Mouse (Mus musculus) stomach, postnatal 0 days (tissue): Measurements from ENCODE around the gene Nectin1. TPM values are rescaled to one million over a fixed set of nuclear protein-coding genes. Genes with fewer than 3 reads are reported as not detected.

ENCODE experiments used
- ATAC-seq: fragments of 200-750 bp; cut with Nextera tagmentation; 2 replicates; pipeline ENCODE4 v1.8.0; 2017; ENCODE audit not compliant: low FRiP score, low TSS enrichment
- DNase-seq: peaks from one replicate; pipeline ENCODE4 v3.0.0-alpha.2; 2016; ENCODE audit warnings: low spot score
- H3K27ac ChIP-seq: fragments of 300-500 bp; sonication (generic); replicated peaks from 2 replicates; pipeline ENCODE4 v1.5.1; 2014; ENCODE audit warnings: mild to moderate bottlenecking, control low read depth
- H3K27me3 ChIP-seq: fragments of 300-500 bp; sonication (generic); 2 replicates; pipeline ENCODE4 v1.6.1; 2014; ENCODE audit warnings: low read length; ENCODE audit not compliant: control insufficient read depth, insufficient read depth
- H3K36me3 ChIP-seq: fragments of 300-500 bp; sonication (generic); 2 replicates; pipeline ENCODE4 v1.6.1; 2014; ENCODE audit warnings: low read length, mixed read lengths; ENCODE audit not compliant: control insufficient read depth, insufficient read depth
- H3K4me1 ChIP-seq: fragments of 300-500 bp; sonication (generic); replicated peaks from 2 replicates; pipeline ENCODE4 v1.6.1; 2014; ENCODE audit warnings: antibody characterized with exemption; ENCODE audit not compliant: control insufficient read depth, insufficient read depth
- H3K4me2 ChIP-seq: fragments of 300-500 bp; sonication (generic); replicated peaks from 2 replicates; pipeline ENCODE4 v1.6.1; 2014; ENCODE audit warnings: low read depth, mild to moderate bottlenecking, control low read depth, moderate library complexity
- H3K4me3 ChIP-seq: fragments of 300-500 bp; sonication (generic); 2 replicates; pipeline ENCODE4 v1.5.1; 2014; ENCODE audit warnings: low read depth, low read length, control low read depth
- H3K9ac ChIP-seq: fragments of 300-500 bp; sonication (generic); 2 replicates; pipeline ENCODE4 v1.6.1; 2014; ENCODE audit warnings: mild to moderate bottlenecking, low read length, control low read depth, mixed read lengths
- H3K9me3 ChIP-seq: fragments of 300-500 bp; sonication (generic); 2 replicates; pipeline ENCODE4 v1.6.1; 2016; ENCODE audit warnings: low read length; ENCODE audit not compliant: control insufficient read depth
- CTCF ChIP-seq: IDR thresholded peaks from 2 replicates; pipeline ENCODE4 v1.5.1; 2016; ENCODE audit warnings: antibody characterized with exemption, low read depth, mild to moderate bottlenecking, moderate library complexity
- EP300 ChIP-seq: optimal IDR thresholded peaks from 2 replicates; pipeline ENCODE3; 2016; ENCODE audit warnings: antibody characterized with exemption
- WGBS: fragments of 180-500 bp; shearing (Covaris S2); extraction: QIAGEN DNeasy Blood & Tissue Kit; methylation state at CpG from one replicate; pipeline ENCODE4 v1.1.7; 2014; 5-methylcytosine and 5-hydroxymethylcytosine counted together
- polyA plus RNA-seq: library from polyadenylated mRNA; unstranded; fragments of >200 nt; fragmentation: Nextera tagmentation; extraction: Ambion mirVana; gene quantifications from 2 replicates; pipeline ENCODE4 v1.2.1, GENCODE M21; 2015

Gene Nectin1
- polyA plus RNA-seq, 1 experiment from 2014 or later, result 5.9 TPM

DNA sequence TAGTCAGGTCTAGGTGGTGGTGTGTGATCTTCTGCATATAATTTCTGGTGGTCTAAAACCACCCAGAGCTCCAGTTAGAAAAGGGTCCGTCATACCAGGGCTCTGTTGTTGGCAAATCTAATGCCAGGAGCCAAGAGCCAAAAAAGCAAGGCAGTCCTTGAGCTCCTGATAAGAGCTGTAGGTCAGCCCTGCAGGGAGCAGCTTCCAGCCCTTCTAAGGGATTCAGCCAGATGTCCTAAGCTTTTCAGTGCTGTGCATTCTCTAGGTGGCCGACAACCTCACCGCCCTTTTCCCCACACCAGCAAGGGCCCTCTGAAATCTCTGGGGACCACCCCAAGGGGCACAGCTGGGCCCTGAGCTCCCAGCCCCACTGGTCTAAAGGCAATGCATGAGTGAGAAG, 52.2 kb downstream of the Nectin1 start:
- no peaks in the 10 kb centered on the region for H3K36me3 ChIP-seq

DNA sequence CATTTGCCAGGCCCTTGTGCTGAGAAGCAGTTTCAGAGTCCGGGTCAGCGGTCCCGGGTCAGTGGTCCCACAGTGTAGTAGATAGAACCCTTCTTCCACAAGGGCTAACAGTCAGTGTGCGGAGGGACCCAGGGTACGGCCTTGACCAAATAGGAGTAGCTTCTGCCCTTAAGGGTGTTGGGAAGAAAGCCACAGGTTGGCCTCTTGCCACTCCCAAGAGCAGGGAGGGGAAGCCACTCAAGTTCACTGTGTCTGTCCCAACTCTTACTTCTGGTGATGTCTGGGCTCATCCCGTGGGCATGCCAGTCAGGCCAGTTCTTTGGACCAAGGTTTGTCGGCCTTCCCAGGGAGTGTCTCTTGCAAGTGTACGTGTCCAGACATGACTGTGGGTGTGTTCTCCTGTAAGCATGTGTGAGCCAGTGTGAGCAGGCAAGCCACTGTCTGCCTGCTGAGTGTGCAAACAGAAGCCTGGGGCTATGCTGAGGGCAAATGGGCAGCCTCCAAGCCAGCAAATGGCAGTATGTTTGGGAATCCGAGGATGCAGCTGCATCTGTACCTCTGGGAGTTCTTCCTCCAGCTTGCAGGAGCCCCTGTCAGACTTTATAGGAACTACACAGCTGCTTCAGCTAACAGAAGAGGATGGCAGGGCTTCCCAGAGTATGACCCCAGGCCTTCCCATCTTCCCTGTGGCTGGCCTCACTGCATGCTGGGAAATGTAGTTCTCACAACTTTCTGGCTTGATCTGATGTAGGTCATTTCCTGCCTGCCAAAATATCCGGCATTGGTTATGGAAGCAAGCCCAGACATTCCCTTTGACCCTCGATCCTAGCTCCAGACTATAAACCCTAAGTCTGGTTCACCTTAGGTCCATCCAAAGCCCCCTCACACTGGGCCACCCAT, 53.3 kb downstream of the Nectin1 start:
- Histone ChIP-seq H3K27me3 (no peaks in the 10 kb centered on the region), H3K9ac (no peak overlapping the region), H3K4me2 (no peak overlapping the region), H3K4me3 (no peak overlapping the region), H3K9me3 (no peaks in the 10 kb centered on the region), H3K36me3 (no peaks in the 10 kb centered on the region), H3K27ac (no peak overlapping the region), H3K4me1 (no peaks in the 10 kb centered on the region)
- no peak for TF ChIP-seq EP300
- TF ChIP-seq CTCF, result no peak; the same call in 1 of the 2 replicates
- WGBS, result 64% methylated on average over 11 of the region's 11 CpGs
- peak; percentile 24; the same call in 1 of the 2 replicates for ATAC-seq
- DNase-seq, result no peak

More for the DNA sequence above, 52.2 kb downstream of the Nectin1 start:
- Histone ChIP-seq H3K9ac (no peak overlapping the region), H3K4me1 (no peaks in the 10 kb centered on the region), H3K4me3 (no peak overlapping the region), H3K27me3 (no peaks in the 10 kb centered on the region), H3K4me2 (no peak overlapping the region), H3K9me3 (no peaks in the 10 kb centered on the region), H3K27ac (no peak overlapping the region)
- TF ChIP-seq CTCF (no peak), EP300 (no peak)
- no peak for DNase-seq
- ATAC-seq, result no peak
- WGBS, result 87% methylated on average over 3 of the region's 3 CpGs

- H3K4me3 ChIP-seq, result no peak overlapping the region
- no peak for TF ChIP-seq CTCF
- 67% methylated on average over 7 of the region's 7 CpGs for WGBS
- H3K9ac ChIP-seq, result no peak overlapping the region
- H3K9me3 ChIP-seq, result no peaks in the 10 kb centered on the region
- no peaks in the 10 kb centered on the region for H3K36me3 ChIP-seq
- no peak overlapping the region for H3K4me2 ChIP-seq
- no peak for ATAC-seq
- H3K27me3 ChIP-seq, result no peaks in the 10 kb centered on the region
- H3K27ac ChIP-seq, result no peak overlapping the region
- DNase-seq, result no peak
- no peaks in the 10 kb centered on the region for H3K4me1 ChIP-seq
These were observed 54.0 kb downstream of the Nectin1 start for GRCm38 (mm10) chr9:43797746-43798145.

GRCm38 (mm10) chr9:43800525-43800924, 56.7 kb downstream of the Nectin1 start:
- H3K27me3 ChIP-seq, result no peaks in the 10 kb centered on the region
- ATAC-seq, result no peak
- no peaks in the 10 kb centered on the region for H3K9me3 ChIP-seq
- H3K4me3 ChIP-seq, result no peak overlapping the region
- no peaks in the 10 kb centered on the region for H3K36me3 ChIP-seq
- no peak overlapping the region for H3K27ac ChIP-seq
- TF ChIP-seq EP300 (no peak), CTCF (no peak)
- no peaks in the 10 kb centered on the region for H3K4me1 ChIP-seq
- WGBS, result 65% methylated on average over 2 of the region's 2 CpGs
- DNase-seq, result no peak
- H3K4me2 ChIP-seq, result no peak overlapping the region
- H3K9ac ChIP-seq, result no peak overlapping the region

GRCm38 (mm10) chr9:43801911-43802310, 58.1 kb downstream of the Nectin1 start:
- WGBS, result 45% methylated on average over 5 of the region's 5 CpGs

DNA sequence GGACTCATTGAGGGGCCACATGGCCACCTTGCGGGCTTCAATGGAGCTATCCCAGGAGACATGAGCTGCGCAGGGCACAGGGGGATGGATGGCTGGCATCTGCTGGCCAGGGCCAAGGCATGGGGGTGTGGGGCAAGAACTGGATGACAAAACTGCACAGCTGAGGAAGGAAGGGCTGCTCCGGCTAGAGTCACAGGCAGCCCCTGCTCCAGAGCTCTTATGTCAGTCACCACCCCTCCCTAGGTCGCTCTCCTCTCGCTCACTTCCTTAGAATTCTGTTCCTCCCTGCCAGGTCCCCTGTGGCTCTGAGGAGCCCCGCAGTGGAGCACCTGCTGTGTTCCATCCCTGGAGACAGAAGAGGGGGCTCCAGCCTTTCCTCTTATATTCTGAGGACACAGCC, 63.8 kb downstream of the Nectin1 start:
- DNase-seq, result no peak
- Histone ChIP-seq H3K4me1 (no peaks in the 10 kb centered on the region), H3K27me3 (no peaks in the 10 kb centered on the region), H3K36me3 (0 out of 2 replicates have a peak, but pooled peaks cover 2% of the 10 kb centered on the region), H3K9me3 (no peaks in the 10 kb centered on the region), H3K27ac (no peak overlapping the region), H3K9ac (no peak overlapping the region), H3K4me2 (no peak overlapping the region), H3K4me3 (no peak overlapping the region)
- 52% methylated on average over 6 of the region's 6 CpGs for WGBS
- TF ChIP-seq EP300, result no peak
- no peak for TF ChIP-seq CTCF
- ATAC-seq, result no peak

More at GRCm38 (mm10) chr9:43801911-43802310, 58.1 kb downstream of the Nectin1 start:
- ATAC-seq, result peak; percentile 75
- no peak overlapping the region for H3K4me3 ChIP-seq
- no peaks in the 10 kb centered on the region for H3K27me3 ChIP-seq
- no peak overlapping the region for H3K27ac ChIP-seq
- no peaks in the 10 kb centered on the region for H3K9me3 ChIP-seq
- DNase-seq, result peak; percentile 65
- H3K36me3 ChIP-seq, result 0 out of 2 replicates have a peak, but pooled peaks cover 2% of the 10 kb centered on the region
- no peak overlapping the region for H3K9ac ChIP-seq
- TF ChIP-seq EP300 (no peak), CTCF (peak; percentile 86)
- no peaks in the 10 kb centered on the region for H3K4me1 ChIP-seq
- H3K4me2 ChIP-seq, result no peak overlapping the region
